ENCODE assay signal across 10 mouse cellular contexts in genomic region chr1:40358771-40359181, GRCm38 (mm10). TPM values are rescaled to one million over a fixed set of nuclear protein-coding genes. Genes with fewer than 3 reads are reported as not detected.
DNase-seq lines count a peak whose midpoint lies in the region; ATAC-seq and TF ChIP-seq lines count a peak whose summit lies in the region.
"Had no signal": no experiment of that assay in that cellular context is flagged by ENCODE, and none has a peak within 500 bp of the region (broad histone marks: within the 10 kb centered on the region; RNA-seq: fewer than 3 reads in every experiment).

No protein-coding gene starts in this region.

- no peaks in the 10 kb centered on the region for H3K79me2 ChIP-seq in MEL (ENCODE audit: control insufficient read depth, insufficient read depth, low read length, poor library complexity)

- no peaks in the 10 kb centered on the region for H3K9me3 ChIP-seq in kidney, embryonic 15.5 days (replicated peaks)
- H3K9me3 ChIP-seq in MEL (replicated peaks; ENCODE audit: insufficient read depth, low read length), result no peaks in the 10 kb centered on the region
- no peaks in the 10 kb centered on the region for H3K9me3 ChIP-seq in liver, embryonic 13.5 days (replicated peaks)

- TF ChIP-seq CTCF in MEL (IDR thresholded peaks at IDR 0.05 in 2 of 3, conservative IDR thresholded peaks at IDR 0.05 in 1 of 3; ENCODE audit: control insufficient read depth in 1 of 3, insufficient read depth in 1 of 3, low read depth in 2 of 3, low read length in 3 of 3, poor library complexity in 1 of 3, severe bottlenecking in 1 of 3), result peak in 2 of 3 experiments; percentile 4 to 11; a peak in 2 of 6 replicates
- TF ChIP-seq CTCF in embryonic fibroblast, embryonic 13.5 days (IDR thresholded peaks at IDR 0.05; ENCODE audit: borderline replicate concordance, insufficient read depth, low read length), result no peak
- no peak for TF ChIP-seq CTCF in thymus, adult 2 months (IDR thresholded peaks at IDR 0.05; ENCODE audit: borderline replicate concordance, control insufficient read depth, extremely low read depth, insufficient read depth, low read length, poor library complexity)

- no peak for DNase-seq in kidney, postnatal 36 days
- DNase-seq in MEL (ENCODE audit: low read depth, low spot score), result peak; percentile 77
- peak; percentile 63 for DNase-seq in liver, embryonic 13.5 days
- no peak for DNase-seq in thymus, adult 2 months
- DNase-seq: cerebellum, adult 2 months had no signal

- TF ChIP-seq POLR2A in MEL (IDR thresholded peaks at IDR 0.05; ENCODE audit: control insufficient read depth in 1 of 2, insufficient read depth in 1 of 2, low read depth in 1 of 2, low read length in 2 of 2, poor library complexity in 1 of 2), result no peak
- TF ChIP-seq POLR2A in embryonic fibroblast, embryonic 13.5 days (IDR thresholded peaks at IDR 0.05; ENCODE audit: low read depth, low read length), result no peak
- no peak for TF ChIP-seq POLR2A in thymus, adult 2 months (IDR thresholded peaks at IDR 0.05; ENCODE audit: control insufficient read depth, extremely low read depth, insufficient read depth, low read length, poor library complexity)

- H3K4me3 ChIP-seq in kidney, embryonic 15.5 days (replicated peaks), result no peak overlapping the region
- no peak overlapping the region for H3K4me3 ChIP-seq in MEL (ENCODE audit: control insufficient read depth in 1 of 2, insufficient read depth in 1 of 2, low read depth in 2 of 2, low read length in 2 of 2)
- no peak overlapping the region for H3K4me3 ChIP-seq in embryonic fibroblast, embryonic 13.5 days (ENCODE audit: insufficient read depth, low read length)
- H3K4me3 ChIP-seq in liver, embryonic 13.5 days (replicated peaks), result no peak overlapping the region
- no peak overlapping the region for H3K4me3 ChIP-seq in thymus, adult 2 months (ENCODE audit: control insufficient read depth, insufficient read depth, low read length)

- no peaks in the 10 kb centered on the region for H3K36me3 ChIP-seq in kidney, embryonic 15.5 days
- peaks cover 0 to 38% of the 10 kb centered on the region in 2 experiments; a peak in 2 of 4 replicates for H3K36me3 ChIP-seq in MEL (ENCODE audit: control insufficient read depth in 1 of 2, insufficient read depth in 2 of 2, low read length in 2 of 2)
- no peaks in the 10 kb centered on the region for H3K36me3 ChIP-seq in liver, embryonic 13.5 days
- no peaks in the 10 kb centered on the region for H3K36me3 ChIP-seq in thymus, adult 2 months (ENCODE audit: control insufficient read depth, insufficient read depth, low read length)

- no peak overlapping the region for H3K9ac ChIP-seq in kidney, embryonic 15.5 days
- H3K9ac ChIP-seq in MEL (ENCODE audit: control insufficient read depth, low read depth, low read length, poor library complexity, severe bottlenecking), result no peak overlapping the region
- H3K9ac ChIP-seq in liver, embryonic 13.5 days, result no peak overlapping the region

- TF ChIP-seq RAD21 in MEL (IDR thresholded peaks at IDR 0.05; ENCODE audit: low read depth, low read length), result no peak; the same call in 1 of the 2 replicates

- H3K4me1 ChIP-seq in kidney, embryonic 15.5 days, result peaks cover 6% of the 10 kb centered on the region; the same call in 1 of the 2 replicates
- peaks cover 13 to 46% of the 10 kb centered on the region in 2 experiments for H3K4me1 ChIP-seq in MEL (ENCODE audit: control insufficient read depth in 1 of 2, insufficient read depth in 2 of 2, low read length in 2 of 2)
- peaks cover 6% of the 10 kb centered on the region for H3K4me1 ChIP-seq in embryonic fibroblast, embryonic 13.5 days (ENCODE audit: control insufficient read depth, insufficient read depth, low read length)
- peaks cover 49% of the 10 kb centered on the region for H3K4me1 ChIP-seq in liver, embryonic 13.5 days (replicated peaks)
- H3K4me1 ChIP-seq in thymus, adult 2 months (replicated peaks; ENCODE audit: control insufficient read depth, insufficient read depth, low read length), result no peaks in the 10 kb centered on the region

- WGBS in kidney, embryonic 15.5 days, result 66% methylated on average over 4 of the region's 4 CpGs
- WGBS in liver, embryonic 13.5 days (ENCODE audit: insufficient replicate concordance), result 37% methylated on average over 4 of the region's 4 CpGs
- 70% methylated on average over 4 of the region's 4 CpGs for WGBS in thymus, adult 2 months

- TF ChIP-seq EP300 in MEL (IDR thresholded peaks at IDR 0.05; ENCODE audit: low read depth in 1 of 2, low read length in 2 of 2), result peak; percentile 65 to 66

- no peak overlapping the region for H3K27ac ChIP-seq in kidney, embryonic 15.5 days
- H3K27ac ChIP-seq in MEL (ENCODE audit: control insufficient read depth, low read depth, low read length), result no peak overlapping the region
- H3K27ac ChIP-seq in embryonic fibroblast, embryonic 13.5 days (ENCODE audit: insufficient read depth, low read length), result peak overlapping the region; percentile 88
- no peak overlapping the region for H3K27ac ChIP-seq in liver, embryonic 13.5 days
- H3K27ac ChIP-seq in thymus, adult 2 months (ENCODE audit: control insufficient read depth, insufficient read depth, low read length), result no peak overlapping the region

- no peaks in the 10 kb centered on the region for H3K27me3 ChIP-seq in kidney, embryonic 15.5 days
- H3K27me3 ChIP-seq in MEL (ENCODE audit: control insufficient read depth in 1 of 2, insufficient read depth in 2 of 2, low read length in 2 of 2), result no peaks in the 10 kb centered on the region
- H3K27me3 ChIP-seq in liver, embryonic 13.5 days, result no peaks in the 10 kb centered on the region
- H3K27me3 ChIP-seq in thymus, adult 2 months (ENCODE audit: control insufficient read depth, insufficient read depth, low read length), result no peaks in the 10 kb centered on the region

- H3K4me2 ChIP-seq in kidney, embryonic 15.5 days, result no peak overlapping the region
- no peak overlapping the region for H3K4me2 ChIP-seq in liver, embryonic 13.5 days

- ATAC-seq in kidney, embryonic 15.5 days (replicated peaks; ENCODE audit: low FRiP score), result 0 out of 2 replicates have a peak, but pooled peaks have one; percentile 49
- peak; percentile 51 for ATAC-seq in liver, embryonic 13.5 days (ENCODE audit: low read depth)
- no peak for ATAC-seq in erythroid progenitor cell, adult 5-6 weeks (replicated peaks; ENCODE audit: low FRiP score, poor library complexity, severe bottlenecking)
- ATAC-seq: forebrain, embryonic 14.5 days; midbrain, embryonic 16.5 days had no signal

TF ChIP-seq in MEL, 35 proteins besides CTCF, POLR2A, EP300 and RAD21 (continues in another document):
- no peak for TF ChIP-seq SMC3 (IDR thresholded peaks at IDR 0.05; ENCODE audit: low read depth, low read length)
- no peak for TF ChIP-seq USF1 (IDR thresholded peaks at IDR 0.05; ENCODE audit: low read depth, low read length)
- TF ChIP-seq RCOR1 (IDR thresholded peaks at IDR 0.05; ENCODE audit: low read depth, low read length), result no peak
- TF ChIP-seq HCFC1 (IDR thresholded peaks at IDR 0.05; ENCODE audit: low read depth, low read length), result no peak
- peak; percentile 32; the same call in 1 of the 2 replicates for TF ChIP-seq GATA1 (IDR thresholded peaks at IDR 0.05; ENCODE audit: low read depth, low read length)
- TF ChIP-seq POLR2AphosphoS2 (IDR thresholded peaks at IDR 0.05; ENCODE audit: low read length), result no peak
- TF ChIP-seq UBTF (IDR thresholded peaks at IDR 0.05; ENCODE audit: borderline replicate concordance, insufficient read depth, low read depth, low read length), result no peak
- peak; percentile 70 for TF ChIP-seq ETS1 (IDR thresholded peaks at IDR 0.05; ENCODE audit: low read depth, low read length)
- peak; percentile 48; the same call in 1 of the 2 replicates for TF ChIP-seq MAX (IDR thresholded peaks at IDR 0.05; ENCODE audit: low read length)
- TF ChIP-seq MYB (IDR thresholded peaks at IDR 0.05; ENCODE audit: low read depth, low read length), result no peak
- no peak for TF ChIP-seq USF2 (IDR thresholded peaks at IDR 0.05; ENCODE audit: borderline replicate concordance in 1 of 2, insufficient read depth in 1 of 2, low read depth in 1 of 2, low read length in 2 of 2)
- TF ChIP-seq CHD2 (IDR thresholded peaks at IDR 0.05; ENCODE audit: low read length), result no peak
- TF ChIP-seq MYC (IDR thresholded peaks at IDR 0.05; ENCODE audit: low read depth, low read length), result no peak
- no peak for TF ChIP-seq NELFE (IDR thresholded peaks at IDR 0.05; ENCODE audit: low read depth, low read length)
- TF ChIP-seq MEF2A (IDR thresholded peaks at IDR 0.05; ENCODE audit: extremely low read depth, insufficient replicate concordance, low read depth, low read length, poor library complexity, severe bottlenecking), result no peak
- no peak for TF ChIP-seq CHD1 (IDR thresholded peaks at IDR 0.05; ENCODE audit: low read depth, low read length)
- no peak for TF ChIP-seq GABPA (IDR thresholded peaks at IDR 0.05; ENCODE audit: low read depth, low read length)
- TF ChIP-seq TCF12 (IDR thresholded peaks at IDR 0.05; ENCODE audit: low read depth, low read length), result peak; percentile 29; the same call in 1 of the 2 replicates
- no peak for TF ChIP-seq TBP (IDR thresholded peaks at IDR 0.05; ENCODE audit: low read depth, low read length)
- TF ChIP-seq ELF1 (IDR thresholded peaks at IDR 0.05; ENCODE audit: low read depth, low read length), result no peak
- 0 out of 2 replicates have a peak, but pooled peaks have one; percentile 22 for TF ChIP-seq MAZ (IDR thresholded peaks at IDR 0.05; ENCODE audit: low read depth, low read length)
- TF ChIP-seq JUND (IDR thresholded peaks at IDR 0.05; ENCODE audit: low read depth, low read length), result no peak
- TF ChIP-seq NRF1 (IDR thresholded peaks at IDR 0.05; ENCODE audit: insufficient read depth, low read depth, low read length, poor library complexity, severe bottlenecking), result no peak
- TF ChIP-seq BHLHE40 (IDR thresholded peaks at IDR 0.05; ENCODE audit: borderline replicate concordance, low read depth, low read length), result no peak
- no peak for TF ChIP-seq MAFK (IDR thresholded peaks at IDR 0.05; ENCODE audit: borderline replicate concordance, low read depth, low read length)

RNA-seq across cellular contexts. Expression of gene Il1rl2, which starts 34.4 kb away (rescaled TPM):
- polyA plus RNA-seq in kidney, embryonic 15.5 days (2015; fragmentation: Nextera tagmentation; extraction: Ambion mirVana), result 7.4 and 8.8 TPM in 2 replicates
- 0.07 and 0.08 TPM in 2 replicates for total RNA-seq in MEL (2012; rRNA removed)
- under 1 TPM in 1 of 2 experiments, not detected in 1; 0.04 TPM for polyA plus RNA-seq in MEL (2012; ENCODE audit: insufficient read depth in 1 of 2, insufficient read length in 2 of 2, low read depth in 1 of 2, low replicate concordance in 2 of 2, missing spikeins in 1 of 2)
- polyA plus RNA-seq in embryonic fibroblast, embryonic 13.5 days (2011; ENCODE audit: insufficient read length, low read depth, missing spikeins), result 32.5 and 48.1 TPM in 2 replicates
- polyA plus RNA-seq in liver, embryonic 13.5 days (2015; fragmentation: Nextera tagmentation; extraction: Ambion mirVana), result 1.4 and 1.8 TPM in 2 replicates
- total RNA-seq in erythroid progenitor cell, adult 5-6 weeks (2015; ENCODE audit: low replicate concordance), result 2.5 and 3.4 TPM in 2 replicates
- total RNA-seq in erythroid progenitor cell, adult 5-6 weeks (2017; ENCODE audit: low replicate concordance), result 2.8 TPM in 1 of 2 replicates, not detected in the other
- polyA plus RNA-seq in thymus, adult 2 months (2012; rRNA removed), result 5.5 and 7.3 TPM in 2 replicates

Comparison
In these comparisons a context has a peak if more than half of its experiments do, and no peak if none do; other contexts are left out.
1. DNase-seq: peak in MEL (single experiment) and liver, embryonic 13.5 days (single experiment); none in kidney, postnatal 36 days (0 of 2) and thymus, adult 2 months (single experiment).
2. CTCF ChIP-seq: peak in MEL (2 of 3); none in embryonic fibroblast, embryonic 13.5 days (single experiment) and thymus, adult 2 months (single experiment).